Mouse (Mus musculus) granulocyte monocyte progenitor cell, adult 5-6 weeks (primary cell): Measurements from ENCODE around the gene 9130230L23Rik. TPM values are rescaled to one million over a fixed set of nuclear protein-coding genes. Genes with fewer than 3 reads are reported as not detected.

Experiments used
- total RNA-seq, 2 experiments: library from RNA; stranded (forward) in 1 of 2; stranded (reverse) in 1 of 2; fragments of 200-712, 200-1000 nt in 1 of 2; fragments of >200 nt in 1 of 2; fragmentation: Nextera tagmentation in 1 of 2; gene quantifications; 2 replicates each; pipeline ENCODE4 v1.2.3; 2014 to 2017

9130230L23Rik gene
- total RNA-seq, 2 experiments from 2014 or later: not detected

Other genes with a start within 250 kb of the 9130230L23Rik start
- 29.1 and 76.5 TPM in 2 replicates for gene N4bp2, start 240.8 kb downstream of the 9130230L23Rik start, total RNA-seq (2014; fragmentation: Nextera tagmentation)
- 32.6 and 33.5 TPM in 2 replicates for gene N4bp2, start 240.8 kb downstream of the 9130230L23Rik start, total RNA-seq (2017)
- 14.4 and 20.0 TPM in 2 replicates for gene Rhoh, start 143.1 kb downstream of the 9130230L23Rik start, total RNA-seq (2014; fragmentation: Nextera tagmentation)
- 14.6 and 18.5 TPM in 2 replicates for gene Rhoh, start 143.1 kb downstream of the 9130230L23Rik start, total RNA-seq (2017)
- gene Chrna9, start 69.4 kb downstream of the 9130230L23Rik start, total RNA-seq (2014; fragmentation: Nextera tagmentation): not detected in 2 replicates
- not detected in 2 replicates for gene Chrna9, start 69.4 kb downstream of the 9130230L23Rik start, total RNA-seq (2017)
- 8.9 and 11.7 TPM in 2 replicates for gene Rbm47, start 168.8 kb upstream of the 9130230L23Rik start, total RNA-seq (2014; fragmentation: Nextera tagmentation)
- gene Rbm47, start 168.8 kb upstream of the 9130230L23Rik start, total RNA-seq (2017): 3.2 and 5.1 TPM in 2 replicates